Mouse (Mus musculus): ENCODE measurements around the gene Pspn. TPM values are rescaled to one million over a fixed set of nuclear protein-coding genes. Genes with fewer than 3 reads are reported as not detected.

The Pspn gene
- polyA plus RNA-seq, 1 experiment from 2014 or later, result not detected

GRCm38 (mm10) chr17:56989467-56990114 is 10.2 kb downstream of the Pspn start:
- ATAC-seq (ENCODE audit: low read depth), result peak; percentile 95
- 4% methylated on average over 25 of the region's 25 CpGs for WGBS
- H3K36me3 ChIP-seq (ENCODE audit: control insufficient read depth, insufficient read depth, low read length), result peaks cover 16% of the 10 kb centered on the region
- H3K27ac ChIP-seq (ENCODE audit: low read depth, low read length), result peak overlapping the region; percentile 84
- H3K27me3 ChIP-seq (ENCODE audit: control insufficient read depth, insufficient read depth, low read length), result no peaks in the 10 kb centered on the region
- H3K4me3 ChIP-seq (ENCODE audit: low read depth, low read length), result peak overlapping the region; percentile 85
- peak overlapping the region; percentile 80 for H3K4me2 ChIP-seq (ENCODE audit: low read depth, low read length)
- no peaks in the 10 kb centered on the region for H3K9me3 ChIP-seq (ENCODE audit: control insufficient read depth, low read length)
- 0 out of 2 replicates have a peak, but pooled peaks cover 6% of the 10 kb centered on the region for H3K4me1 ChIP-seq (ENCODE audit: control insufficient read depth, insufficient read depth, low read length)
- H3K9ac ChIP-seq (replicated peaks; ENCODE audit: low read depth, low read length), result peak overlapping the region; percentile 73

GRCm38 (mm10) chr17:56988921-56989430 is 10.8 kb downstream of the Pspn start:
- WGBS, result 73% methylated on average over 7 of the region's 7 CpGs
- peaks cover 11% of the 10 kb centered on the region for H3K36me3 ChIP-seq (ENCODE audit: control insufficient read depth, insufficient read depth, low read length)
- H3K4me2 ChIP-seq (ENCODE audit: low read depth, low read length), result peak overlapping the region; percentile 80

GRCm38 (mm10) chr17:56988441-56988840 is 11.4 kb downstream of the Pspn start:
- no peaks in the 10 kb centered on the region for H3K9me3 ChIP-seq (ENCODE audit: control insufficient read depth, low read length)
- H3K4me3 ChIP-seq (ENCODE audit: low read depth, low read length), result no peak overlapping the region
- 86% methylated on average over 7 of the region's 7 CpGs for WGBS
- H3K36me3 ChIP-seq (ENCODE audit: control insufficient read depth, insufficient read depth, low read length), result peaks cover 6% of the 10 kb centered on the region; the same call in 1 of the 2 replicates
- 0 out of 2 replicates have a peak, but pooled peaks cover 6% of the 10 kb centered on the region for H3K4me1 ChIP-seq (ENCODE audit: control insufficient read depth, insufficient read depth, low read length)
- no peaks in the 10 kb centered on the region for H3K27me3 ChIP-seq (ENCODE audit: control insufficient read depth, insufficient read depth, low read length)
- no peak overlapping the region for H3K4me2 ChIP-seq (ENCODE audit: low read depth, low read length)
- no peak overlapping the region for H3K9ac ChIP-seq (replicated peaks; ENCODE audit: low read depth, low read length)
- no peak for ATAC-seq (ENCODE audit: low read depth)
- H3K27ac ChIP-seq (ENCODE audit: low read depth, low read length), result no peak overlapping the region

More at GRCm38 (mm10) chr17:56988921-56989430, 10.8 kb downstream of the Pspn start:
- H3K4me1 ChIP-seq (ENCODE audit: control insufficient read depth, insufficient read depth, low read length), result 0 out of 2 replicates have a peak, but pooled peaks cover 6% of the 10 kb centered on the region
- no peak overlapping the region; the same call in 1 of the 2 replicates for H3K9ac ChIP-seq (replicated peaks; ENCODE audit: low read depth, low read length)
- H3K4me3 ChIP-seq (ENCODE audit: low read depth, low read length), result peak overlapping the region; percentile 85; the same call in 1 of the 2 replicates
- no peaks in the 10 kb centered on the region for H3K9me3 ChIP-seq (ENCODE audit: control insufficient read depth, low read length)
- H3K27me3 ChIP-seq (ENCODE audit: control insufficient read depth, insufficient read depth, low read length), result no peaks in the 10 kb centered on the region
- no peak overlapping the region for H3K27ac ChIP-seq (ENCODE audit: low read depth, low read length)
- no peak for ATAC-seq (ENCODE audit: low read depth)

GRCm38 (mm10) chr17:56986105-56986805 is 13.6 kb downstream of the Pspn start:
- Histone ChIP-seq H3K27me3 (ENCODE audit: control insufficient read depth, insufficient read depth, low read length) (no peaks in the 10 kb centered on the region), H3K36me3 (ENCODE audit: control insufficient read depth, insufficient read depth, low read length) (no peaks in the 10 kb centered on the region), H3K4me2 (ENCODE audit: low read depth, low read length) (no peak overlapping the region), H3K4me3 (ENCODE audit: low read depth, low read length) (no peak overlapping the region), H3K9me3 (ENCODE audit: control insufficient read depth, low read length) (no peaks in the 10 kb centered on the region), H3K4me1 (ENCODE audit: control insufficient read depth, insufficient read depth, low read length) (0 out of 2 replicates have a peak, but pooled peaks cover 6% of the 10 kb centered on the region), H3K9ac (replicated peaks; ENCODE audit: low read depth, low read length) (no peak overlapping the region), H3K27ac (ENCODE audit: low read depth, low read length) (no peak overlapping the region)
- 87% methylated on average over 3 of the region's 3 CpGs for WGBS
- no peak for ATAC-seq (ENCODE audit: low read depth)

DNA sequence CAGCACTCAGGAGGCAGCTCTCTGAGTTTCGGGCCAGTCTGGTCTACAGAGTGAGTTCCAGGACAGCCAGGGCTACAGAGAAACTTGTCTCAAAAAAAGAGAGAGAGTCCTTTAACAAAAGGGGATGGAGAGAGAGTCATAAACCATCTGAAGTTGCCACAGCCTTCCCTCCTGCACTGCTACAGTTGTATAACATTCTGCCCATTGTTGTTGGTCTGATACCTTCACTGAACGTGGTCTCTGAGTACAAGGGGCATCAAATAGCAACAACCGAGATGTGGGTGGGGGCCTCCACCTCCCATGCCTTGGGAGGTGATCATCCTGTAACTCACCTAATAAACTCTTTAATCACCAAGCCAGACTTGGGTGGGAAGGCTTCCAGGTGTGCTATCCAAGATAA is 14.2 kb downstream of the Pspn start:
- 63% methylated on average over 3 of the region's 3 CpGs for WGBS

DNA sequence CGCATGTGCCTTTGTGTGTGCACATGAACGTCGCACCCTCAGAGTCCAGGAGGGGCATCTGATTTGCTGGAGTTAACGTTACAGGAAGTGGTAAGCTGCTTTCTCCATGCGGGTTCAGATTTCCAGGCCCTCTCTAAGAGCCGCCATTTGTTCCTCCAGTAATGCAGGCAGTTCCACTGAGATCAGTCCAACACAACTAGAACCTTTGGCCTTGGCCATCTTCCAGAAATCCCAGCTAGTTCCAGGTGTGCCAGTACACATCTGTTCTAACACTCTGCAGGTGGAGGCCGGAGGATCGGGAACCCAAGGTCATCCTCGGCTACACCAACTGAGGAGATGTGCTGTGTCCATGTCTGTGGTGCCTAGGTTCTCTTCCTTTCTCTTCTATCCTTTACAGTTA is 14.9 kb downstream of the Pspn start:
- Histone ChIP-seq H3K4me1 (ENCODE audit: control insufficient read depth, insufficient read depth, low read length) (no peaks in the 10 kb centered on the region), H3K4me2 (ENCODE audit: low read depth, low read length) (no peak overlapping the region), H3K9ac (replicated peaks; ENCODE audit: low read depth, low read length) (no peak overlapping the region), H3K9me3 (ENCODE audit: control insufficient read depth, low read length) (no peaks in the 10 kb centered on the region), H3K27me3 (ENCODE audit: control insufficient read depth, insufficient read depth, low read length) (no peaks in the 10 kb centered on the region), H3K4me3 (ENCODE audit: low read depth, low read length) (no peak overlapping the region), H3K27ac (ENCODE audit: low read depth, low read length) (no peak overlapping the region), H3K36me3 (ENCODE audit: control insufficient read depth, insufficient read depth, low read length) (no peaks in the 10 kb centered on the region)
- 89% methylated on average over 9 of the region's 9 CpGs for WGBS
- no peak for ATAC-seq (ENCODE audit: low read depth)

More for the DNA sequence above, 14.2 kb downstream of the Pspn start:
- Histone ChIP-seq H3K36me3 (ENCODE audit: control insufficient read depth, insufficient read depth, low read length) (no peaks in the 10 kb centered on the region), H3K4me3 (ENCODE audit: low read depth, low read length) (no peak overlapping the region), H3K27me3 (ENCODE audit: control insufficient read depth, insufficient read depth, low read length) (no peaks in the 10 kb centered on the region), H3K9me3 (ENCODE audit: control insufficient read depth, low read length) (no peaks in the 10 kb centered on the region), H3K4me1 (ENCODE audit: control insufficient read depth, insufficient read depth, low read length) (0 out of 2 replicates have a peak, but pooled peaks cover under 1% of the 10 kb centered on the region), H3K27ac (ENCODE audit: low read depth, low read length) (no peak overlapping the region), H3K9ac (replicated peaks; ENCODE audit: low read depth, low read length) (no peak overlapping the region), H3K4me2 (ENCODE audit: low read depth, low read length) (no peak overlapping the region)
- no peak for ATAC-seq (ENCODE audit: low read depth)

DNA sequence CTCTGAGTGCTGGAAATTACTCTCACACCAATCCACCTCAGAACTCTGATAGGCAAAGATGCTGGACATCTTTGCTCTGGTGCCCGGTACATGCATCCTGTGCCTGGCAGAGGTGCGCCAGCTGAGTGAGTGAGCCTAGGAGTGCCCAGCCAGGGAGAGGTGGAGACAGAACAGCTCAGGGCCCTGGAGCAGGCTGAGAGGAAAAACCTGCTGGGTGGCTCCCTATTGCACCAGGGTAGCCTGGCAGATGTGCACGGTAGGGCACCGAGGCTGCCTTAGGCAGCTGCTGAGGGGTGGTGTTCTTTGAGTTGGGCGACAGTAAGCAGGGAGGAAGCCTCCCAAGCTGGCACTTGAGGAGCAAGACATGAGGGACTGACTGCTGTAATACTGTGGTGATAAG is 17.8 kb downstream of the Pspn start, which contains the start of gene Acer1:
Gene Acer1 (minus strand): TSS at position 114 of the 400 bp plus-strand sequence.
- Histone ChIP-seq H3K4me1 (ENCODE audit: control insufficient read depth, insufficient read depth, low read length) (no peaks in the 10 kb centered on the region), H3K4me3 (ENCODE audit: low read depth, low read length) (no peak within 1 kb of the TSS), H3K9me3 (ENCODE audit: control insufficient read depth, low read length) (no peaks in the 10 kb centered on the region), H3K27me3 (ENCODE audit: control insufficient read depth, insufficient read depth, low read length) (no peaks in the 10 kb centered on the region), H3K9ac (replicated peaks; ENCODE audit: low read depth, low read length) (no peak within 1 kb of the TSS), H3K27ac (ENCODE audit: low read depth, low read length) (no peak within 1 kb of the TSS), H3K4me2 (ENCODE audit: low read depth, low read length) (no peak within 1 kb of the TSS), H3K36me3 (ENCODE audit: control insufficient read depth, insufficient read depth, low read length) (no peaks in the 10 kb centered on the region)
- ATAC-seq (ENCODE audit: low read depth), result no peak
- 80% methylated on average over 5 of the region's 5 CpGs for WGBS

- no peak for ATAC-seq (ENCODE audit: low read depth)
- Histone ChIP-seq H3K9ac (replicated peaks; ENCODE audit: low read depth, low read length) (no peak overlapping the region), H3K4me1 (ENCODE audit: control insufficient read depth, insufficient read depth, low read length) (no peaks in the 10 kb centered on the region), H3K27ac (ENCODE audit: low read depth, low read length) (no peak overlapping the region), H3K9me3 (ENCODE audit: control insufficient read depth, low read length) (no peaks in the 10 kb centered on the region), H3K36me3 (ENCODE audit: control insufficient read depth, insufficient read depth, low read length) (no peaks in the 10 kb centered on the region), H3K4me2 (ENCODE audit: low read depth, low read length) (no peak overlapping the region), H3K27me3 (ENCODE audit: control insufficient read depth, insufficient read depth, low read length) (no peaks in the 10 kb centered on the region), H3K4me3 (ENCODE audit: low read depth, low read length) (no peak overlapping the region)
- WGBS, result 84% methylated on average over 7 of the region's 7 CpGs
Observed at GRCm38 (mm10) chr17:56981049-56981448, 18.8 kb downstream of the Pspn start.

DNA sequence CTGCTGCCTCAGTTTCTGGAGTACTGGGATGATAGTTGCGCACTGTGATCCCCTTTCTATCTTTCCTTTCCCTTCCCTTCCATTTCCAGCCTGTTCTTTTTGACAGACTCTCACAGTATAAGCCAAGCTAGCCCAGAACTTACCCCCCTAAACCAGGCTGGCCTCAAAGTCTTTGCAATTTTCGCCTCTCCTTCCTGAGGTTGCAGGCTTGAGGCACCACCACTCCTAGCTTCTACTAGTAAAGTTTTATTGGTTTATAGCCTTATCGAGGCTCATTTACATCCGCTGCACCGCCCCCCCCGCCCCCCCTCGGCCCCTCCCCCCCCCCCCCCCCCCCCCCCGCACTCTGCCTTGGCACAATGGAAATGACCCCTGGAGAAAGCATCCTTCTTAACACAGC is 20.3 kb downstream of the Pspn start:
- H3K27me3 ChIP-seq (ENCODE audit: control insufficient read depth, insufficient read depth, low read length), result no peaks in the 10 kb centered on the region
- H3K4me2 ChIP-seq (ENCODE audit: low read depth, low read length), result no peak overlapping the region
- H3K9ac ChIP-seq (replicated peaks; ENCODE audit: low read depth, low read length), result no peak overlapping the region
- no peak overlapping the region for H3K27ac ChIP-seq (ENCODE audit: low read depth, low read length)
- H3K4me3 ChIP-seq (ENCODE audit: low read depth, low read length), result no peak overlapping the region
- 13% methylated on average over 7 of the region's 8 CpGs for WGBS
- no peak for ATAC-seq (ENCODE audit: low read depth)
- no peaks in the 10 kb centered on the region for H3K9me3 ChIP-seq (ENCODE audit: control insufficient read depth, low read length)
- no peaks in the 10 kb centered on the region for H3K4me1 ChIP-seq (ENCODE audit: control insufficient read depth, insufficient read depth, low read length)
- H3K36me3 ChIP-seq (ENCODE audit: control insufficient read depth, insufficient read depth, low read length), result no peaks in the 10 kb centered on the region

Data from neural tube, embryonic 14.5 days (tissue).